Mouse (Mus musculus): ENCODE measurements around the gene Vwf. TPM values are rescaled to one million over a fixed set of nuclear protein-coding genes. Genes with fewer than 3 reads are reported as not detected.
A peak's percentile ranks its signal among the peaks of the same experiment; 100 is the strongest.

Gene Vwf
- polyA plus RNA-seq, 1 experiment from 2014 or later = 21.5 TPM

DNA sequence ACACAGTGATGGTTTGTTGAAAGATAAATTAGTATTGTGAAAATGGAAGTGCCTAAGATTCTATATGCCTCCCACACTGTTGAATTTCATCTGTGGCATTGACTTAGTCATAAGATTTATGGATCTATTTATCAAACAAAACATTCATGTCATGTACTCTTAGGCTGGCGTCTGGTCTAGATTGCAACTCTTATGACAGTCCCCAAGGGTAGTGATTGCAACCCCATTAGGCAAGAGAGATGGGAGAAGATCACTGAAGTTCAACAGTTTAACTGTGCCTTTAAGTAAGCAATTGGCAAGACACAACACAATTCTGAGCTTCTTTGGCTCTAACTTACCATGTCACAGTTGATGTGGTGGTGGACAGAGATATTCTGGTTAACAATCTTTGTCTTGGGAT, 106.8 kb downstream of the Vwf start:
- Histone ChIP-seq H3K27ac (no peak overlapping the region), H3K4me2 (no peak overlapping the region), H3K27me3 (replicated peaks) (no peaks in the 10 kb centered on the region), H3K4me3 (no peak overlapping the region), H3K9ac (no peak overlapping the region), H3K36me3 (no peaks in the 10 kb centered on the region), H3K9me3 (replicated peaks) (no peaks in the 10 kb centered on the region), H3K4me1 (no peaks in the 10 kb centered on the region)
- ATAC-seq = no peak
- 47% methylated on average over 1 of the region's 1 CpGs for WGBS (ENCODE audit: insufficient replicate concordance)

DNA sequence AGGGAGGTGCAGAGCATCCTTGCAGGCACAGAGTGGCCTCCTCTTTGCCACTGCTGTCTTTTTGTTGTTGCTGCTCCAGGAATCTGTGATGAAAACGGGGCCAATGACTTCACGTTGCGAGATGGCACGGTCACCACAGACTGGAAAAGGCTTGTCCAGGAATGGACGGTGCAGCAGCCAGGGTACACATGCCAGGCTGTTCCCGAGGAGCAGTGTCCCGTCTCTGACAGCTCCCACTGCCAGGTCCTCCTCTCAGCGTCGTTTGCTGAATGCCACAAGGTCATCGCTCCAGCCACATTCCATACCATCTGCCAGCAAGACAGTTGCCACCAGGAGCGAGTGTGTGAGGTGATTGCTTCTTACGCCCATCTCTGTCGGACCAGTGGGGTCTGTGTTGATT, 110.3 kb downstream of the Vwf start:
- no peak overlapping the region for H3K4me2 ChIP-seq
- H3K4me3 ChIP-seq = no peak overlapping the region
- no peaks in the 10 kb centered on the region for H3K4me1 ChIP-seq
- WGBS (ENCODE audit: insufficient replicate concordance) = 71% methylated on average over 13 of the region's 13 CpGs
- no peaks in the 10 kb centered on the region for H3K9me3 ChIP-seq (replicated peaks)
- H3K36me3 ChIP-seq = no peaks in the 10 kb centered on the region
- ATAC-seq = no peak
- H3K9ac ChIP-seq = no peak overlapping the region
- H3K27ac ChIP-seq = no peak overlapping the region
- H3K27me3 ChIP-seq (replicated peaks) = no peaks in the 10 kb centered on the region

DNA sequence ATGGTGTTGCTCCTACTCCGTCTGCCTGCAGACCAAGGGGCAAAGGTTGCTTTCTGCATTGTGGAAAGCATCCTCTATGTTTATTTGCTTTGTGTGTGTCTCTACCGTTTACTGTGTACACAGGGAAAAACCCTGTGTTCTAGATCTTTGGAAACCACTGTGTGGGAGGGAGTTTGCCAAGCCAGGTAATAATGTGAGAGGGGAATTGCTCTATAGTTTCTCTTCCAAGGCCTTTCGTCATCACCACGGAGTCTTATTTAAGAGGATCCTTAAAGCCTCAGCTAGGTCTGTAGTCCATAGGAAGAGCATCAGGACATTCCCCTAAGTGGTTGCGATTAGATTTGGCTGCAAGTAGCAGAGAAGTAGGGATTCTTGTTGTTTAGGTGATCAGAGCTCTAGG, 111.4 kb downstream of the Vwf start:
- 67% methylated on average over 5 of the region's 5 CpGs for WGBS (ENCODE audit: insufficient replicate concordance)
- H3K9me3 ChIP-seq (replicated peaks) = no peaks in the 10 kb centered on the region
- no peaks in the 10 kb centered on the region for H3K27me3 ChIP-seq (replicated peaks)
- H3K27ac ChIP-seq = no peak overlapping the region
- H3K4me1 ChIP-seq = no peaks in the 10 kb centered on the region
- H3K4me3 ChIP-seq = no peak overlapping the region
- no peak for ATAC-seq
- H3K36me3 ChIP-seq = no peaks in the 10 kb centered on the region
- H3K9ac ChIP-seq = no peak overlapping the region
- no peak overlapping the region for H3K4me2 ChIP-seq

DNA sequence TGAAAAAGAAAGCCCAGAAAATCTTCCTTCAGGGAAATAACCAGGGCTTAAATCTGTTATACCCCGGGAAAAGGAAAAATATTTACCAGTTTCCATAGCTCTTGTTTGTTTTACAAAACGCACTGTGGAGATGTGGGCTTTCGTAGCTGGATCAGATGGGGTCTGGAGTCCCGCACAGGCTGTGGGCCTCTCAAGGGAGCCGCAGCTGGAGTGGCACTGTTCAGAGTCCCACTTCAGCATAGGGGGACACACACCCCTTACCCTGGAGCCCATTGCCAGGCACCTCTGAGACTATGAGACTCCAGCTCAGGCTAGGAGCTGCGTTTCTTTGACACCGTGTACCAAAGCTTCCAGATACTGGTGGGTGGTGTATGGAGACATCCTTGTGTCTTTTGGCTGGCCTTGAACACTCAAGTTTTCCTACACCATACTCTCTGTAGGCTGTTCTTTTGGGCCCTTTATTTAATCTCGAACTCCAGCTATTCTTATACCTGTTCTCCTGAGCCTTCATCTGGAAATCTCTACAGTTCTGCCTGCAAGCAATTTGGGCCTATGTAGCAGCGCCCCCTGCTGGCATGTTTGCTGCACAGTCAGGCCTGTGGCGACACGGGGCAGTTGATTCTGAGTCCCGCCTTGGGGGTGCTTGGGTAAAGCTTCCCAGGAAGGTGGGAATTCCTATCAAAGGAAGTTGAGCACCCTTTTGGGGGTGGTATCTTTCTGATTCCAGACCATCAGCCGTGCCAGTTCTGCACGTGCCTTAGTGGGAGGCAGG, 114.7 kb downstream of the Vwf start:
- no peak overlapping the region for H3K4me3 ChIP-seq
- ATAC-seq = no peak
- no peaks in the 10 kb centered on the region for H3K9me3 ChIP-seq (replicated peaks)
- H3K4me2 ChIP-seq = no peak overlapping the region
- WGBS (ENCODE audit: insufficient replicate concordance) = 43% methylated on average over 14 of the region's 14 CpGs
- no peaks in the 10 kb centered on the region for H3K36me3 ChIP-seq
- H3K9ac ChIP-seq = no peak overlapping the region
- no peaks in the 10 kb centered on the region for H3K27me3 ChIP-seq (replicated peaks)
- H3K4me1 ChIP-seq = no peaks in the 10 kb centered on the region
- no peak overlapping the region for H3K27ac ChIP-seq

DNA sequence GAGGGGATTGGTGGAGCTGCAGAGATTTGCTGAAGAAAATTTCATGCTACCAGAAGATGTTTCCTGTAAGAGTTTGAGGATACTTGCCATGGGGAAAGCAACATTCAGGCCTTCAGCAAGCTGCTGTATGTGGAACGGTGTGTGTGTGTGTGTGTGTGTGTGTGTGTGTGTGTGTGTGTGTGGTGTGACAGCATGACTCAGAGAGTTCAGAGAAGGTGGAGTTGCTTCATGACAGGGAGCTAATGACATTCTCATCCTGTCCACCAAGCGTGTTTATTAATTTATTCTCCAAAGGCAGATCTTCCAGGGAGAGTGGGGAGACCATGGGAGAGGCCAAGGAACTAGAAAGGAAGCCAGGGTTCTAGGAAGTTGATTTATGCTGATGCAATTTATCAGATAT, 117.3 kb downstream of the Vwf start:
- Histone ChIP-seq H3K4me3 (no peak overlapping the region), H3K36me3 (no peaks in the 10 kb centered on the region), H3K4me1 (no peaks in the 10 kb centered on the region), H3K9me3 (replicated peaks) (no peaks in the 10 kb centered on the region), H3K4me2 (no peak overlapping the region), H3K27me3 (replicated peaks) (no peaks in the 10 kb centered on the region), H3K9ac (no peak overlapping the region), H3K27ac (no peak overlapping the region)
- ATAC-seq = no peak
- WGBS (ENCODE audit: insufficient replicate concordance) = 63% methylated on average over 2 of the region's 2 CpGs

DNA sequence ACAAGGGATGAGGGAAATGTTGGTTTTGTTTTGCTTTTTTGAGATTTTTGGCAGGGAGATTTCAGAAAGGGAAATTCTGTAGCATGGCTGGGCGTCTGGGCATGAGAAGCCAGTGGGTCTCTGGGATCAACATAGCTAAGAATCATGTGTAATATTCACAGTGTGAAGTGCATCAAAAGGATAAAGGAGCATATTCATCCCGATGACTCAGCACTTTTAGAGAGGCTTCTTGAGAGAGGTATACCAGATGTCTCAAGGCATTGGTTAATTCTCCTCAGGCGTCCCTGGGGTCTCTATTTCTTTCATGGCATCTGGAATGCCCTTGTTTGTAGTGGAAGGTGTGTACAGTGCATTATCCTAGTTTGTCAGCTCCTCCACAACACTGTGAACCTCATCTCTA, 125.3 kb downstream of the Vwf start:
- no peak overlapping the region for H3K27ac ChIP-seq
- no peak for ATAC-seq
- no peaks in the 10 kb centered on the region for H3K36me3 ChIP-seq
- H3K4me3 ChIP-seq = no peak overlapping the region
- 56% methylated on average over 3 of the region's 3 CpGs for WGBS (ENCODE audit: insufficient replicate concordance)
- H3K9ac ChIP-seq = no peak overlapping the region
- no peaks in the 10 kb centered on the region for H3K4me1 ChIP-seq
- no peaks in the 10 kb centered on the region for H3K27me3 ChIP-seq (replicated peaks)
- H3K4me2 ChIP-seq = no peak overlapping the region
- no peaks in the 10 kb centered on the region for H3K9me3 ChIP-seq (replicated peaks)

DNA sequence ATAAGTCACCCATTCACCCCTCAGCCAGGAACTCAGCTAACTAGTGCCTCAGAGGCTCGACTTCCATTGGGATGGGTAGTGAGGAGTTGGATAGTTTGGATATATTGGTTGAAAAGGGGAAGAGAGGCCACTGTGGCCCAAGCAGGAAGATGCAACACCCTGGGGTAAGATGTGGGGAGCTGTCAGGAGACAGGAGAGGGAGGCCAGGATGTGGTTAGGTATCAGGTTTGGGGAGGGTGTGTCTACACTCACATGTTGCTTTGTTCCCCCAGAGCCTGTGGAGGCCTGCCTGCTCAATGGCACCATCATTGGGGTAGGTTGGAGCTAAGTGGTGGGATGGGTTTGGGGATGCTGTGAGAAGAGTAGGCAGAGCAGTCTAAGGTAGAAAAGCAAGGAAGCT, 131.9 kb downstream of the Vwf start:
- H3K9ac ChIP-seq = no peak overlapping the region
- H3K27me3 ChIP-seq (replicated peaks) = no peaks in the 10 kb centered on the region
- no peak overlapping the region for H3K4me3 ChIP-seq
- no peaks in the 10 kb centered on the region for H3K36me3 ChIP-seq
- WGBS (ENCODE audit: insufficient replicate concordance) = 54% methylated on average over 1 of the region's 1 CpGs
- no peaks in the 10 kb centered on the region for H3K9me3 ChIP-seq (replicated peaks)
- ATAC-seq = no peak
- no peaks in the 10 kb centered on the region for H3K4me1 ChIP-seq
- H3K4me2 ChIP-seq = no peak overlapping the region
- no peak overlapping the region for H3K27ac ChIP-seq

DNA sequence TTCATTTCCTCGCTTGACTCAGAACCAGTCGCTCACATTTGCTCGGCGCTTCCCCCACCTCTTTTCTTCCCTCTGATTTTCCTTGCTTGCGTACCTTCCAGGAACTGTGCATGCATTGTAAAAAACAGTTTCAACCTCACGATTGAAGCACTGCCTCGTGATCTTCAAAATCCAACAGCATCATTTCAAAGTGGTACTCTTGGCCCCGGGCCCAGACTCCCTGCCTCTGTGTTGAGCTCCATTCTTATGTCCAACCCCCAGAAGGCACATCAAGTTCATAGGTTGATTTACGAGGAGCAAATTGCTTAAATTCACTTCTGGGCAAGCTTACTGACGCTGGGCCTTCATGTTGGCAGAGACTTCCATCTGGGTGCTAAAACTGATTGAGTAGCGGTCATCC, 134.0 kb downstream of the Vwf start:
- Histone ChIP-seq H3K9ac (no peak overlapping the region), H3K36me3 (no peaks in the 10 kb centered on the region), H3K27ac (no peak overlapping the region), H3K27me3 (replicated peaks) (no peaks in the 10 kb centered on the region), H3K4me3 (no peak overlapping the region), H3K4me1 (no peaks in the 10 kb centered on the region), H3K9me3 (replicated peaks) (no peaks in the 10 kb centered on the region), H3K4me2 (no peak overlapping the region)
- ATAC-seq = no peak
- 75% methylated on average over 11 of the region's 11 CpGs for WGBS (ENCODE audit: insufficient replicate concordance)

DNA sequence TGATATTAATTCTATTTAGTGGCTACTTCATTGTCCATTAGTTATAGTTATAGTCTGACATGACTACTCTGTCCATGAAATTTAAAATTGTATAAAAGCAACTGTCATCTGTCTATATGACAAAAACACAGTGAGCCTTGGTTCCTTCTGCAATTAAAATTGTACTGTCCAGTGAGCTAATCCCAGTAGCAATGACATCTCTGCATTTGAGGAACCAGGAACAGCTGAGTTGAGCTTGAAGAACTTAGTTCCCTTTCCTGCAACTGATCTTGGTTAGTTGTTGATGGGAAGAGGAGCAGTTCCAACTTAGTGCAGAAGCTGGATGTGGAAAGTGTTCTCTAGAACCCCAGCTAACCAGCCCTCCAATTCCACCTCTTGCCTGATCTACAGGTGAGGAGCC, 138.8 kb downstream of the Vwf start:
- Histone ChIP-seq H3K9ac (no peak overlapping the region), H3K4me1 (no peaks in the 10 kb centered on the region), H3K4me3 (no peak overlapping the region), H3K4me2 (no peak overlapping the region), H3K9me3 (replicated peaks) (no peaks in the 10 kb centered on the region), H3K27ac (no peak overlapping the region), H3K36me3 (no peaks in the 10 kb centered on the region), H3K27me3 (replicated peaks) (peaks cover 18% of the 10 kb centered on the region)
- no peak for ATAC-seq

DNA sequence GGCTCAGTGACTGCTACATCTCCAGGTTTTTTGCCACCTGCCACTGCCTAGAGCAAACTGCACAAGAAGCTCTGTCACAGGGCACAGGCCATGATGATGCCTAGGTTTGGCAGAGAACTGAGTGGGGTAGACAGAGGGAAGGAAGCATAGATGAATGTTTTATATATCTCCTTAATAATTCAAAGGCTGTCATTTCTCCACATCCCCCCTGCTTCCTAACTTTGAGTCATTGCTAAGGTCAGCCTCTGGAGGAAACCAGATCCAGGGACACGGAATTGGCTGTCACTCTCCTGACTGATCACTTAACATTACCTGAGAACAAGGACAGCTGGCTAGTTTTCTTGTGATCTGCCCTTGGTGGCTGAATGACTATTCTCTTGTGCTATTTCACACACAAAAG, 141.4 kb downstream of the Vwf start:
- 48% methylated on average over 1 of the region's 1 CpGs for WGBS (ENCODE audit: insufficient replicate concordance)
- H3K4me3 ChIP-seq = no peak overlapping the region
- H3K4me1 ChIP-seq = no peaks in the 10 kb centered on the region
- peaks cover 27% of the 10 kb centered on the region for H3K27me3 ChIP-seq (replicated peaks)
- H3K27ac ChIP-seq = no peak overlapping the region
- H3K9ac ChIP-seq = no peak overlapping the region
- no peak for ATAC-seq
- no peaks in the 10 kb centered on the region for H3K9me3 ChIP-seq (replicated peaks)
- no peak overlapping the region for H3K4me2 ChIP-seq
- no peaks in the 10 kb centered on the region for H3K36me3 ChIP-seq

DNA sequence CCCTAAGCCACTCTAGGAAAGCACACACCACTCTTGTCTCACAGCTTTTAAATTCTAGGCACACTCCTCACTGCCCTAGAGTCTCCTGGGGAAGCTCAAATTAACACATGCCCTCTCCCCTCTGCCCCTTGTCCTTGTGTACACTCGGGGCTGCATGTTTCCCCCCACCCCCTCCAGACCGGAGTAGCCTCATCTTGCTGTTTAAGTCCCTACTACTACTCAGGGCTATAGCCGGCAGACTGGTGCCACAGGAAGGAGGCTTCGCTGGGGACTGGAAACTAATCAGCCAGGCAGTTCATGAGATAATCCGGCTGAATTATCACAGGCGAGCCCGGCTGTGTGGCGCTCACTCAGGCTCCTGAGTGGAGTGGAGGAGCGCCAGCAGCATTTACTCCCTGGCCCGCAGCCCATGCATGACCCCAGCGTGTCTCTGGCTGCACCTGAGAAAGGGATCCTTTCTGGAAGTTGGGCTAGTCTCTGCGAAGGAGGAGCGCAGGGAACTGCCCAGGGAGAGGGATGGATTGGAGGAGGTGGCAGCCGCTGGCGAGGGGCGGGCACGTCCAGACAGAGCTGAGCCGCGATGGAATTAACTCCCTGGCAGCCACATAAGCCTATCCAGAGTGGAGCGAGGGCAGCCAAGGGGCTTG, 143.6 kb downstream of the Vwf start, which contains the start of gene Ano2:
Gene Ano2 (plus strand): TSS at position 363 of the 647 bp plus-strand sequence.
- Histone ChIP-seq H3K9ac (no peak within 1 kb of the TSS), H3K9me3 (replicated peaks) (no peaks in the 10 kb centered on the region), H3K36me3 (no peaks in the 10 kb centered on the region), H3K27me3 (replicated peaks) (peaks cover 27% of the 10 kb centered on the region), H3K27ac (no peak within 1 kb of the TSS), H3K4me1 (no peaks in the 10 kb centered on the region), H3K4me3 (no peak within 1 kb of the TSS), H3K4me2 (peak within 1 kb of the TSS; percentile 9; the same call in 1 of the 2 replicates)
- WGBS (ENCODE audit: insufficient replicate concordance) = 7% methylated on average over 20 of the region's 20 CpGs
- no peak for ATAC-seq

DNA sequence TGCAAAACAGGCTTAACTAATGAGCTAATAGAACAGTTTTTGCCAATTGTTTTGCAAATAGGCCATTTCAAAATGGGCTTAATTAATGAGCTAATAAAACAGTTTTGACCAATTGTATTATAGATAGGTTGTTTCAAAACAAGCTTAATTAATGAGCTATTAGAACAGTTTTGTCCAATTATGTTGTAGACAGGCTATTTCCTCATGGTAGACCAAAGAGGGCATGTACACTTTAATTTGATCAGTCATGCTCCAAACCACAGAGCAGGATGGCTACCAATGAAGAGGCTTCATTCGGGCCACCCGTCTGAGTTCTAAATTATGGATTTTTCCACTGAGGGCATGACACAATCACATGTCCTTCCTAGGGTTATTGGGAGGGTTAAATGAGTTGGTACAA, 154.6 kb downstream of the Vwf start:
- H3K36me3 ChIP-seq = no peaks in the 10 kb centered on the region
- H3K9ac ChIP-seq = no peak overlapping the region
- 75% methylated on average over 2 of the region's 2 CpGs for WGBS (ENCODE audit: insufficient replicate concordance)
- H3K4me3 ChIP-seq = no peak overlapping the region
- H3K27ac ChIP-seq = no peak overlapping the region
- no peaks in the 10 kb centered on the region for H3K9me3 ChIP-seq (replicated peaks)
- no peaks in the 10 kb centered on the region for H3K4me1 ChIP-seq
- ATAC-seq = no peak
- no peak overlapping the region for H3K4me2 ChIP-seq
- H3K27me3 ChIP-seq (replicated peaks) = no peaks in the 10 kb centered on the region

DNA sequence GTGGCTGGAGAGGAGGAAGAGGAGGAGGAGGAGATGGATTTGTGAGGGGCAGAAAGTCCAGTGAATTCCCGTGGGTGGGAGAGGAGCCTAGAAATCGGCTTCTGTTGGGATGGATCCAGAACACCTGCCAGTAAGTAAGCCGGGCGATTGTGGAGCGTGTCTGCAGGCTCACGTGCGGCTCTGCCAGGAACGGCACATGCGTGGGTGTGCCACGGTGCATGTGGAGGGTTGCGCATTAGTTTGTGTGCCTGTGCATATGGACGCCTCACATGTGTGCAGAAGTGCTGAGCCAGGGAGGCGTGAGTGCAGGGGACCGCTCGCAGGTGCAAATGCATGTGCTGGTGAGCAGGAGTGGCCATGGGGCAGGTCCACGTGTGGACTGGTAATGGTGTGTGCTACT, 164.7 kb downstream of the Vwf start:
- no peak for ATAC-seq
- Histone ChIP-seq H3K27me3 (replicated peaks) (no peaks in the 10 kb centered on the region), H3K4me3 (no peak overlapping the region), H3K4me2 (no peak overlapping the region), H3K36me3 (no peaks in the 10 kb centered on the region), H3K9ac (no peak overlapping the region), H3K9me3 (replicated peaks) (no peaks in the 10 kb centered on the region), H3K27ac (no peak overlapping the region), H3K4me1 (no peaks in the 10 kb centered on the region)
- 76% methylated on average over 16 of the region's 16 CpGs for WGBS (ENCODE audit: insufficient replicate concordance)

All from liver, embryonic 12.5 days (tissue).